Mouse (Mus musculus) G1E (cell line): ENCODE measurements around the gene Zswim3. TPM values are rescaled to one million over a fixed set of nuclear protein-coding genes. Genes with fewer than 3 reads are reported as not detected.
"Not testable (repeated sequence)": the region's sequence is repeated elsewhere in the genome, so short reads cannot be mapped to it uniquely, and the experiment has no call there.

Experiments
- ATAC-seq: 2 replicates; pipeline ENCODE4 v1.8.0; 2016; ENCODE audit warnings: mild to moderate bottlenecking; ENCODE audit not compliant: insufficient number of reproducible peaks, poor library complexity, low FRiP score, severe bottlenecking; ENCODE audit errors: extremely low read depth
- DNase-seq: peaks from one replicate; pipeline ENCODE4 v3.0.0; 2012; ENCODE audit warnings: low spot score
- H3K27me3 ChIP-seq: 2 replicates; pipeline ENCODE4 v1.6.1; 2012; ENCODE audit warnings: mild to moderate bottlenecking, low read length, inconsistent platforms; ENCODE audit not compliant: insufficient read depth
- H3K36me3 ChIP-seq: replicated peaks from 2 replicates; pipeline ENCODE3; 2012; ENCODE audit warnings: mild to moderate bottlenecking, inconsistent platforms
- H3K4me1 ChIP-seq: 2 replicates; pipeline ENCODE4 v1.6.1; 2012; ENCODE audit warnings: low read depth, low read length, inconsistent platforms, mixed read lengths; ENCODE audit not compliant: insufficient read depth
- H3K4me3 ChIP-seq: 2 replicates; pipeline ENCODE4 v1.5.1; 2012; ENCODE audit warnings: low read depth, mild to moderate bottlenecking, inconsistent platforms, low read length, moderate library complexity, mixed read lengths
- H3K9me3 ChIP-seq: replicated peaks from 2 replicates; pipeline ENCODE4 v1.6.1; 2012; ENCODE audit warnings: inconsistent platforms
- CTCF ChIP-seq: IDR thresholded peaks from 2 replicates; pipeline ENCODE4 v1.5.1; 2012; ENCODE audit warnings: low read depth, low read length, inconsistent platforms, mixed read lengths
- GATA1 ChIP-seq: IDR thresholded peaks from 2 replicates; pipeline ENCODE4 v1.6.1; 2012; ENCODE audit warnings: borderline replicate concordance, low read length, inconsistent platforms, mixed read lengths
- GATA2 ChIP-seq: IDR thresholded peaks from 2 replicates; pipeline ENCODE4 v1.6.1; 2012; ENCODE audit warnings: low read depth, low read length, inconsistent platforms, borderline replicate concordance
- POLR2AphosphoS5 ChIP-seq: IDR thresholded peaks from 2 replicates; pipeline ENCODE4 v1.6.1; 2012; ENCODE audit warnings: low read depth, low read length, inconsistent platforms; ENCODE audit not compliant: insufficient replicate concordance
- TAL1 ChIP-seq: conservative IDR thresholded peaks from 2 replicates; pipeline ENCODE4 v1.6.1; 2012; ENCODE audit warnings: low read depth, low read length, inconsistent platforms, mixed read lengths
- polyA plus RNA-seq: library from polyadenylated mRNA; stranded (reverse); fragments of >175 nt; gene quantifications from 2 replicates; pipeline ENCODE4 v1.2.3, GENCODE M21; 2012
- total RNA-seq, 2 experiments: library from RNA; stranded (forward) in 1 of 2; stranded (reverse) in 1 of 2; fragments of 200-1000 nt in 1 of 2; fragments of >200 nt in 1 of 2; fragmentation: Nextera tagmentation in 1 of 2; gene quantifications; 2 replicates each; pipeline ENCODE4 v1.2.3; 2014 to 2017

Zswim3 gene
- total and polyA plus RNA-seq, 3 experiments = 1.2 to 7.1 (median 5.3) TPM

DNA sequence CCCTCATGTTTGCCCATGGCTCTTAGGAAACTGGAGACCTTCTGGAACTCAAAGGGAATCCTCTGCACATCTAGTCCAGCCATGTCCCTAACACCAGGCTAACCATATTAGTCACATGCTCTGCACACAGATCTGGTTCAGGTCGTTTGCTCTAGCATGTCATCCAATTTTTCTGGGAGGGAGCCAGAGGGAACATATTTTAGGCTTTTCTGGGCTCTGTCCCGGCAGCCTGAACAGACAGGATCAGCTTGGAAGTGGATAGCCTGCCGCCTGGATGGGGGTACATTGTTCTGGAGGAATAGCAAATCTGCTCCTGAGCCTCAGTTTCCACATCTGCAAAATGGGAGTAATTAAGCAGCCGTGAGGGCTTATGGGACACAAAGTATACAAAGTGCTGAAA lies 56.2 kb downstream of the Zswim3 start:
- ATAC-seq = no peak
- no peaks in the 10 kb centered on the region for H3K36me3 ChIP-seq
- peaks cover 18% of the 10 kb centered on the region for H3K4me1 ChIP-seq

DNA sequence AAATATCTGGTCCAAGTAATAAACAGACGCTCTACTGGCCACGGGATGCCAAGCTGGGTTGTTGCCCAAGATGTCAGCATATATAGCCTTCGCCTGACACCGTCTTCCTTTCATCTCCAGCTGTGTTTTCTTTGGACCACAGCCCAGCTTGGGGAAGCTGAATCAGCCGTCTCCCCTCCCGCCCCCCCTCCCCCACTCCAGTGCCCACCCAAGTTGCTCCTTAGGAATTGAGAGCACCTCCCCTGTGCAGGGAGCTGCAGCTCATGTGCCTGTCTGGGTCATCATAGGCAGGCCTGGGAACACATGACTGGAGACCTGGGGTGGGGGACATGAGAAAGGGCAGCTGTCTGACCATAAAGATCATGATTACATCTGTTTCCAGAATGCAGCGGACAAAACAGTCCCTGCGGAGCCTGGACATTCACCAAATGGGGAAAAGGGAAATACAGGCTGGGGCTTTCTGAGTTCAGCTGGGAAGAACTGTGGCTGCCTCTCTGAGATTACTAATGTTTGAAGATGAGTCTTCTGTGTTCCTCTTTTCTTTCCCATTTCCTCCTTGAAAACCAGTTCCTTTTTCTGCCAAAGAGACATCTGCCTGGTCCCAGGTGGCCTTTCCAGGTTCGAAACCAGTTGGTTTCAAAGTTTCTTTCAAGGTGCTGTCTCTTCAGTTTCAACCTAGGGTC lies 57.4 kb downstream of the Zswim3 start:
- TF ChIP-seq GATA2 = no peak
- no peak for TF ChIP-seq GATA1
- TF ChIP-seq CTCF = no peak
- TF ChIP-seq POLR2AphosphoS5 = no peak
- TF ChIP-seq TAL1 = no peak
- H3K9me3 ChIP-seq = 0 out of 2 replicates have a peak, but pooled peaks cover under 1% of the 10 kb centered on the region
- H3K4me1 ChIP-seq = peaks cover 6% of the 10 kb centered on the region
- H3K36me3 ChIP-seq = no peaks in the 10 kb centered on the region
- no peak overlapping the region for H3K4me3 ChIP-seq
- DNase-seq = no peak
- ATAC-seq = no peak
- H3K27me3 ChIP-seq = peaks cover 34% of the 10 kb centered on the region

More for the DNA sequence above, 56.2 kb downstream of the Zswim3 start:
- H3K9me3 ChIP-seq = 0 out of 2 replicates have a peak, but pooled peaks cover 3% of the 10 kb centered on the region
- DNase-seq = no peak
- no peak overlapping the region for H3K4me3 ChIP-seq
- H3K27me3 ChIP-seq = peaks cover 47% of the 10 kb centered on the region
- TF ChIP-seq TAL1 (no peak), CTCF (no peak), GATA1 (no peak), POLR2AphosphoS5 (no peak), GATA2 (no peak)

DNA sequence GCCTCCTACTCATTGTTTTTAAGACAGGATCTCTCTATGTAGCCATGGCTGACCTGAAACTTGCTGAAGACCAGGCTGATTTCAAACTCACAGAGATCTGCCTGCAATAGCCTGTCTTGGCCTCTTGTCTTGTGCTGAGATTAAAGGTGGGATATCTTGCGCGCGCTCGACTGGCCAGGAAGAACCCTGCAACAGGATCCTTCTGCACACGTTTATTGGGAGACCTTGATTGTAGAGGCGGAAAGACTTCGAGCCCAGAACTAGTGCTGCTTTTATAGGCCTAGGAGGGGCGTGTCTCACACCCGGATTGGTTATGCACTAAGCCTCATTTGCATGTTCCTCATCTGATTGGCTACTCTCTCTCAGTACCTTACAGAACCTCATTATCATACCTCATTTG lies 58.5 kb downstream of the Zswim3 start:
- not testable (repeated sequence) for DNase-seq, ATAC-seq, H3K36me3 ChIP-seq, H3K4me3 ChIP-seq, H3K4me1 ChIP-seq, H3K9me3 ChIP-seq
- H3K27me3 ChIP-seq = peaks cover 23% of the 10 kb centered on the region

DNA sequence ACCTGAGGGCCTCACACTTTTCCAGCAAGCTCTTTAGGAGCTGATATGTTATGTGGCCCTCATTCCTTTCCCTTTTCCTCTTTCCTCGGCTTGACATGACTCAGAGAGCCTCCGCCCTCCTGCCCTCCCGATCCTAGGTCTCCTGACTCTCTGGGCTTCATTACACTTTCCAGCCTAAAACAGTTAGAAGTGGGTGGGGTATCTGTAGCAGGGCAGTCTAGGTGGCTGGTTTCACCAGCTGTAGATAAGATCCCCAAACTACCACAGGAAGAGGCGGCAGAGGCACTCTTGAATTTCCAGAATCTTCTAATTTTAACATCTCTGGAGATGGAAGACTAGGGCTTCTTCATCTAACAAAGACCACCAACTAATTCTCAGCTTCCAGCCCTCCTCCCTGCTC lies 59.7 kb downstream of the Zswim3 start:
- 0 out of 2 replicates have a peak, but pooled peaks cover 5% of the 10 kb centered on the region for H3K4me1 ChIP-seq
- H3K36me3 ChIP-seq = no peaks in the 10 kb centered on the region
- peaks cover 4% of the 10 kb centered on the region for H3K9me3 ChIP-seq
- DNase-seq (no peak), ATAC-seq (no peak)
- no peak overlapping the region for H3K4me3 ChIP-seq
- H3K27me3 ChIP-seq = peaks cover 15% of the 10 kb centered on the region
- no peak for TF ChIP-seq CTCF
- TF ChIP-seq GATA1 = no peak
- TF ChIP-seq TAL1 = no peak
- no peak for TF ChIP-seq GATA2
- TF ChIP-seq POLR2AphosphoS5 = no peak

DNA sequence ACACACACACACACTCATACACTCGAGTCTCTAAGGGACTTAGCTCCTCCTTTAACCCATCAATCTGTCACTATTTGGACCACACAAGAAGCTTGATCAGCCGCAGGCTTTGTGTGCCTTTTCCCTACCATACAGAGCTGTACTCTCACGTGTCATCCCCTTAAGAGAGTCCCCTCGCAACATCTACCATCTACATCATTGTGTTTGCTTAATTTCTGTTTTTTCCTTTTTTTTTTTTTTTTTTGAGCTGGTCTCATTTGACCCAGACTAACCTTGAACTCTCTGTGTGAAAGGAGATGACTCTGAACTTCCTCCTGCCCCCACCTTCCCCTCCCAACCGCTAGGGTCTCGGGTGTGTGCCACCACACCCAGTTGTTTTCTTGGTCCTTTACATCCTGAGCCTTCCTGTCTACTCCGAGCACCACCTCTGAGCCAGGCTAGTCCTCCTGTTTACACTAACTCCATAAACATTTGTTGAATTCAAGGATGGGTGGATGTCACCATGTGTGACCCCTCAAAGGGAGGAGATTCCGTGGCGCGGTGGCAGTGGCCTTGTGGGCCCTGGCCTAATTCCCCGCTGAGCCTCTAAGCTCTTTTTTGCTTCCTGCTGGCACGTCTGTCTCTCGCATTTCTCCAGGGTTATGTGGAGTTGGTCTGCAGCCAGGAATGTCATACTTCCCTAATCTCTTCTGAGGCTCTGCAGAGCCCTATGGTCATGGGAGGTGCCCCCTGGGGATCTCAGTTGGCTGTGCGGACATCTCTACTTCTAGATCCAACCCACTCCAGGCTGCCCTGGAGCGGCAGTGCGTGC lies 62.0 kb downstream of the Zswim3 start:
- Histone ChIP-seq H3K36me3 (no peaks in the 10 kb centered on the region), H3K9me3 (peaks cover 4% of the 10 kb centered on the region)
- no peak for ATAC-seq

DNA sequence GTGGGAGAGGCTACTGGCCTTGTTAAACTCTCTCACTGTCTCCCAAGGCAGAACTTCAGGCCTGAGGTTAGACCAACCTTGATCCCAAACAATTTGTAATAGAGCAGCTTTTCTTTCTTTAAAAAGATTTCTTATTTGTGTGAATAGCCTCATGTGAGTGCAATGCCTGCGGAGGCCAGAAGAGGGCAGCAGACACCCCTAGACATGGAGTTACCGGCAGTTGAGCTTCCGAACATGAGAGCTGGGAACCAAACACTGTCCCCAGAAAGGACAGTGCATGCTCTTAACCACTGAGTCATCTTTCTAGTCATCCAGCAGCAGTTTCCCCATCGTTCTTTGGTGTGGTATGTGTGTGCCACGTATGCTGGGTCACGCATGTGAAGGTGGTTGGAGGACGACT lies 62.7 kb downstream of the Zswim3 start:
- H3K9me3 ChIP-seq = peaks cover 4% of the 10 kb centered on the region
- no peak overlapping the region for H3K4me3 ChIP-seq
- 0 out of 2 replicates have a peak, but pooled peaks cover 5% of the 10 kb centered on the region for H3K4me1 ChIP-seq
- H3K36me3 ChIP-seq = no peaks in the 10 kb centered on the region
- no peak for ATAC-seq
- TF ChIP-seq GATA1 (no peak), POLR2AphosphoS5 (no peak), CTCF (peak; percentile 59)
- peaks cover 18% of the 10 kb centered on the region for H3K27me3 ChIP-seq
- no peak for DNase-seq

More for the DNA sequence above, 62.0 kb downstream of the Zswim3 start:
- no peak for DNase-seq
- peaks cover 15% of the 10 kb centered on the region for H3K27me3 ChIP-seq
- 0 out of 2 replicates have a peak, but pooled peaks cover 5% of the 10 kb centered on the region for H3K4me1 ChIP-seq
- no peak overlapping the region for H3K4me3 ChIP-seq
- TF ChIP-seq GATA1 (no peak), GATA2 (no peak), TAL1 (no peak), CTCF (no peak), POLR2AphosphoS5 (no peak)
